Mouse (Mus musculus) liver, adult 10 weeks (tissue): ENCODE data around the gene Tdrd9. TPM values are rescaled to one million over a fixed set of nuclear protein-coding genes. Genes with fewer than 3 reads are reported as not detected.

ENCODE experiments used
- polyA plus RNA-seq: library from polyadenylated mRNA; stranded (reverse); fragments of 350-450 nt; fragmentation: Illumina TruSeq; extraction: RNeasy Lipid Tissue Mini Kit (QIAGEN cat#74804); gene quantifications from one replicate; pipeline ENCODE4 v1.2.3, GENCODE M21; 2014; ENCODE audit warnings: low read depth, low replicate concordance

Tdrd9 gene
- polyA plus RNA-seq: not detected

DNA sequence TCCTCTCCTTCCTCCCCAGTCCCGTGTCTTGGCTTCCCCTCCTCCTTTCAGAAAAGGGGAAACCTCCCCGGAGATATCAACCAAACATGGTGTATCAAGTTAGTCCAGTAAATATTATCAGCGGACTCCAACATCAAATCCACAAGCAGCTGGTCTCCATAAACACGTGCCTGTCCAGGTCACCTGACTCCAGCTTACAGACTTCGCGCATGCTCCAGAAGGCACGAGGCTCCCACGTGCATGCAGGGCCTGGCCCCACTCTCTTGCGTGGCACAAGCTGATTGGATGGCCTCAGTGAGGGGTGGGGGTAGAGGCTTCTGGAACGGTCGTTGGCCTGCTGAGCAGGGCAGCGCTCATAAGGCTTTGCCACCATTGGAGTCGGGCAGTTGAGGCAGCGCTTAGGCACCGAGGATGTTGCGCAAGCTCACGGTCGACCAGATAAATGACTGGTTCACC is at the start of gene Tdrd9:
Tdrd9 (plus strand) TSS at position 329 of the 456 bp plus-strand sequence.

DNA sequence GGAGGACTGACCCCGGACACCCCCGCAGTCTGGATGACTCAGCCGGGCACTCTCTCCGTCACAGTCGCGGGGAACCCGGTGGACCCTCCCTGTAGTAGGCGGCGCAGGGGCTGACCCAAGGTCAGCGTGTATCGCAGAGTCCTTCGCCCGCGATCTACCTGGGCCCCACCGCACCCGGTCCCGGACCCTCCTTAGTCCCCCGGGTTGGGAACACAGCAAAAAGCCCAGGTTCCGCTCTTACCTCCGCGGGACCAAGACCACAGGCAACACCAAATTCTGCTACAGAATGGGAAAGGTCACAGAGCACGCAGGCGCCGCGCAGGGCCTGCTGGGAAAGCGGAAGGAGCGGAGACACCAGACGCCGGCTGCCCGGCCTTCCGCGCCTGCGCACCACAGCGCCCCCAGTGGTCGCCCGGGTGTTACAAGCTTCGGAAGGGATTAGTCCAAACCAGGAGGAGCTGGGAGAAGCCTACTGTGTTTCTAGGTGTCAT is 4.6 kb upstream of the Tdrd9 start, which contains the start of gene Atp5mpl:
Atp5mpl (minus strand) TSS at position 295 of the 491 bp plus-strand sequence.

DNA sequence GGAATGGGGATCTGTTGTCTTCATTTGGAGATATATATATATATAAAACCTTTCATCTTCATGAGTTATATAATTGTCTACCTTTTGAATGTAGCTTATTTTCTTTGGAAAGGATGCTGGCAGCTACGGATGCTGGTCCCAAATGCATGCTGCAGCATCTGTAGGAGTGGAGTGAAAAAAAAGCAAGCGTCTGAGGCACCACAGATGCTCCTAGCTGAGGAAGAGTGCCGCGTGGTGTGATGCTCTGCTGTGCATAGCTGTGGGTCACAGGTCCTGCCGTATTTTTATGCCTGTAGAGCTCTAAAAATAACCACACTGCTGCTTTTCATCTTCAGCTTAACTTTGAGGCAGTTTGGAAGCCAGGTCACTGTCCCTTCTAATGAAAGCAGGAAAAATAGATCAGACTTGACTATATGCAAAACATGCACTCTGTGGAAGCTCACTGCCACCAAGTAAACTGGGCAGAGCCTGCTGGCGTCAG is 9.6 kb downstream of the Tdrd9 start, which contains the start of gene Rd3l:
Rd3l (minus strand) TSS at position 431 of the 481 bp plus-strand sequence.

GRCm38 (mm10) chr12:112106541-112106971 is 135.2 kb downstream of the Tdrd9 start, which contains the start of gene Aspg:
Aspg (plus strand) TSS chr12:112106679.

Other genes starting within 250 kb of the Tdrd9 start
- gene Klc1, start 212.7 kb upstream of the Tdrd9 start, polyA plus RNA-seq: 1.4 TPM
- 0.32 TPM for gene Xrcc3, start 157.7 kb upstream of the Tdrd9 start, polyA plus RNA-seq
- 17.2 TPM for gene Zfyve21, start 157.4 kb upstream of the Tdrd9 start, polyA plus RNA-seq
- 2.1 TPM for gene Ppp1r13b, start 63.4 kb upstream of the Tdrd9 start, polyA plus RNA-seq
- gene Atp5mpl, start 4.6 kb upstream of the Tdrd9 start, polyA plus RNA-seq: 712 TPM
- not detected for gene Rd3l, start 9.8 kb downstream of the Tdrd9 start, polyA plus RNA-seq
- gene Aspg, start 135.1 kb downstream of the Tdrd9 start, polyA plus RNA-seq: 12.8 TPM
- 0.05 TPM for gene Kif26a, start 174.6 kb downstream of the Tdrd9 start, polyA plus RNA-seq